Mouse (Mus musculus) heart, postnatal 0 days (tissue): Measurements from ENCODE around the gene Tex26. TPM values are rescaled to one million over a fixed set of nuclear protein-coding genes. Genes with fewer than 3 reads are reported as not detected.

Experiments used
- ATAC-seq: fragments of 200-750 bp; cut with Nextera tagmentation; 2 replicates; pipeline ENCODE4 v1.8.0; 2017; ENCODE audit warnings: low read depth, moderate number of reproducible peaks, moderate library complexity; ENCODE audit not compliant: insufficient read depth
- DNase-seq: peaks from one replicate; pipeline ENCODE4 v3.0.0-alpha.2; 2016; ENCODE audit warnings: low spot score
- H3K27ac ChIP-seq: fragments of 300-500 bp; sonication (generic); 2 replicates; pipeline ENCODE4 v1.5.1; 2014; ENCODE audit warnings: low read depth, mild to moderate bottlenecking
- H3K27me3 ChIP-seq: fragments of 300-500 bp; sonication (generic); 2 replicates; pipeline ENCODE4 v1.6.1; 2014; ENCODE audit warnings: low read length, mixed read lengths; ENCODE audit not compliant: control insufficient read depth, insufficient read depth
- H3K36me3 ChIP-seq: fragments of 300-500 bp; sonication (generic); replicated peaks from 2 replicates; pipeline ENCODE4 v1.6.1; 2014; ENCODE audit warnings: low read length, mixed read lengths; ENCODE audit not compliant: control insufficient read depth, insufficient read depth
- H3K4me1 ChIP-seq: fragments of 300-500 bp; sonication (generic); 2 replicates; pipeline ENCODE4 v1.6.1; 2014; ENCODE audit warnings: antibody characterized with exemption; ENCODE audit not compliant: control insufficient read depth, insufficient read depth
- H3K4me2 ChIP-seq: fragments of 300-500 bp; sonication (generic); 2 replicates; pipeline ENCODE4 v1.6.1; 2014; ENCODE audit warnings: low read depth, mild to moderate bottlenecking, low read length, moderate library complexity
- H3K4me3 ChIP-seq: fragments of 300-500 bp; sonication (generic); 2 replicates; pipeline ENCODE4 v1.5.1; 2014; ENCODE audit warnings: low read depth, low read length
- H3K9ac ChIP-seq: fragments of 300-500 bp; sonication (generic); replicated peaks from 2 replicates; pipeline ENCODE4 v1.6.1; 2014; ENCODE audit warnings: low read depth, low read length, mixed read lengths
- H3K9me3 ChIP-seq: fragments of 300-500 bp; sonication (generic); replicated peaks from 2 replicates; pipeline ENCODE4 v1.6.1; 2016; ENCODE audit warnings: low read length; ENCODE audit not compliant: control insufficient read depth
- CTCF ChIP-seq: IDR thresholded peaks from 2 replicates; pipeline ENCODE4 v1.5.1; 2016; ENCODE audit warnings: antibody characterized with exemption, control low read depth, low read depth
- EP300 ChIP-seq: IDR thresholded peaks from 2 replicates; pipeline ENCODE4 v1.6.1; 2016; ENCODE audit warnings: antibody characterized with exemption, low read depth
- WGBS: fragments of 180-500 bp; shearing (Covaris S2); extraction: QIAGEN DNeasy Blood & Tissue Kit; methylation state at CpG from one replicate; pipeline ENCODE4 v1.1.7; 2014; 5-methylcytosine and 5-hydroxymethylcytosine counted together
- polyA plus RNA-seq: library from polyadenylated mRNA; unstranded; fragments of >200 nt; fragmentation: Nextera tagmentation; extraction: Ambion mirVana; gene quantifications from 2 replicates; pipeline ENCODE4 v1.2.1, GENCODE M21; 2015
- total RNA-seq: library from RNA; depleted of rRNA; stranded (reverse); fragments of >200 nt; gene quantifications from 2 replicates; pipeline ENCODE4 v1.2.3, GENCODE M21; 2014; ENCODE audit warnings: low replicate concordance

Gene Tex26
- total and polyA plus RNA-seq, 2 experiments from 2014 or later, result 0.08 TPM; not detected in 1

- DNase-seq (no peak), ATAC-seq (no peak)
- 91% methylated on average over 8 of the region's 8 CpGs for WGBS
- peak overlapping the region; percentile 62; the same call in 1 of the 2 replicates for H3K27ac ChIP-seq
- TF ChIP-seq CTCF, result no peak
- no peak for TF ChIP-seq EP300
- H3K27me3 ChIP-seq, result no peaks in the 10 kb centered on the region
- no peaks in the 10 kb centered on the region for H3K9me3 ChIP-seq
- no peak overlapping the region for H3K4me3 ChIP-seq
- H3K4me2 ChIP-seq, result no peak overlapping the region
- H3K36me3 ChIP-seq, result no peaks in the 10 kb centered on the region
- H3K9ac ChIP-seq, result no peak overlapping the region
- peaks cover 9% of the 10 kb centered on the region; the same call in 1 of the 2 replicates for H3K4me1 ChIP-seq
Observed at GRCm38 (mm10) chr5:149427277-149428060, 12.0 kb upstream of the Tex26 start.

- DNase-seq (no peak), ATAC-seq (peak; percentile 66)
- H3K27me3 ChIP-seq, result no peaks in the 10 kb centered on the region
- no peak overlapping the region for H3K4me3 ChIP-seq
- TF ChIP-seq CTCF (no peak), EP300 (no peak)
- peak overlapping the region; percentile 7; the same call in 1 of the 2 replicates for H3K4me2 ChIP-seq
- H3K4me1 ChIP-seq, result peaks cover 9% of the 10 kb centered on the region; the same call in 1 of the 2 replicates
- H3K36me3 ChIP-seq, result no peaks in the 10 kb centered on the region
- peak overlapping the region; percentile 62; the same call in 1 of the 2 replicates for H3K27ac ChIP-seq
- H3K9me3 ChIP-seq, result no peaks in the 10 kb centered on the region
- no peak overlapping the region; the same call in 1 of the 2 replicates for H3K9ac ChIP-seq
- 10% methylated on average over 6 of the region's 6 CpGs for WGBS
Observed at GRCm38 (mm10) chr5:149428347-149428746, 11.1 kb upstream of the Tex26 start.

GRCm38 (mm10) chr5:149428810-149429255, 10.6 kb upstream of the Tex26 start:
- TF ChIP-seq EP300 (no peak), CTCF (no peak)
- H3K4me1 ChIP-seq, result peaks cover 9% of the 10 kb centered on the region; the same call in 1 of the 2 replicates
- H3K36me3 ChIP-seq, result no peaks in the 10 kb centered on the region
- H3K27me3 ChIP-seq, result no peaks in the 10 kb centered on the region
- no peaks in the 10 kb centered on the region for H3K9me3 ChIP-seq
- DNase-seq (no peak), ATAC-seq (peak; percentile 51)
- H3K4me2 ChIP-seq, result peak overlapping the region; percentile 7; the same call in 1 of the 2 replicates
- H3K27ac ChIP-seq, result peak overlapping the region; percentile 62; the same call in 1 of the 2 replicates
- H3K4me3 ChIP-seq, result no peak overlapping the region
- WGBS, result 29% methylated on average over 2 of the region's 2 CpGs
- no peak overlapping the region; the same call in 1 of the 2 replicates for H3K9ac ChIP-seq

- H3K27ac ChIP-seq, result no peak overlapping the region
- no peaks in the 10 kb centered on the region for H3K36me3 ChIP-seq
- H3K9ac ChIP-seq, result no peak overlapping the region
- WGBS, result 76% methylated on average over 4 of the region's 4 CpGs
- ATAC-seq (no peak), DNase-seq (no peak)
- no peaks in the 10 kb centered on the region for H3K9me3 ChIP-seq
- no peak for TF ChIP-seq CTCF
- TF ChIP-seq EP300, result no peak
- no peak overlapping the region for H3K4me3 ChIP-seq
- peaks cover 9% of the 10 kb centered on the region; the same call in 1 of the 2 replicates for H3K4me1 ChIP-seq
- H3K4me2 ChIP-seq, result no peak overlapping the region
- no peaks in the 10 kb centered on the region for H3K27me3 ChIP-seq
Observed at GRCm38 (mm10) chr5:149429541-149429940, 9.9 kb upstream of the Tex26 start.

- Histone ChIP-seq H3K4me2 (no peak overlapping the region), H3K4me1 (peaks cover 9% of the 10 kb centered on the region; the same call in 1 of the 2 replicates), H3K9me3 (no peaks in the 10 kb centered on the region), H3K36me3 (no peaks in the 10 kb centered on the region), H3K27ac (no peak overlapping the region), H3K27me3 (no peaks in the 10 kb centered on the region), H3K9ac (no peak overlapping the region), H3K4me3 (no peak overlapping the region)
- no peak for ATAC-seq
- WGBS, result 88% methylated on average over 3 of the region's 3 CpGs
- no peak for DNase-seq
- no peak for TF ChIP-seq EP300
- TF ChIP-seq CTCF, result no peak
Observed at GRCm38 (mm10) chr5:149430943-149431342, 8.5 kb upstream of the Tex26 start.
